Mouse (Mus musculus) ES-CJ7 (cell line): Measurements from ENCODE around the gene Trappc11.

Source experiments
- DNase-seq: peaks from one replicate; pipeline ENCODE4 v3.0.0; 2011; ENCODE audit warnings: low read depth, low spot score

Trappc11 gene

GRCm38 (mm10) chr8:47533344-47534125, at the start of gene Trappc11, which contains the start of gene Rwdd4a:
Gene Trappc11, minus strand, starts transcription at chr8:47533470.
Gene Rwdd4a, plus strand, starts transcription at chr8:47533664.
- DNase-seq, result peak; percentile 100

GRCm38 (mm10) chr8:47581454-47581853, 48.2 kb upstream of the Trappc11 start:
- peak; percentile 32 for DNase-seq

GRCm38 (mm10) chr8:47573482-47573881, 40.2 kb upstream of the Trappc11 start:
- no peak for DNase-seq

GRCm38 (mm10) chr8:47570161-47570560, 36.9 kb upstream of the Trappc11 start:
- no peak for DNase-seq

GRCm38 (mm10) chr8:47568098-47568497, 34.8 kb upstream of the Trappc11 start:
- DNase-seq, result no peak

- no peak for DNase-seq
These were observed 33.3 kb upstream of the Trappc11 start for GRCm38 (mm10) chr8:47566551-47566950.

- no peak for DNase-seq
These were observed 27.5 kb upstream of the Trappc11 start for GRCm38 (mm10) chr8:47560801-47561200.

- DNase-seq, result no peak
These were observed 25.0 kb upstream of the Trappc11 start for GRCm38 (mm10) chr8:47558274-47558673.

- DNase-seq, result no peak
These were observed 23.2 kb upstream of the Trappc11 start for GRCm38 (mm10) chr8:47556446-47556845.

- peak; percentile 61 for DNase-seq
These were observed 20.3 kb upstream of the Trappc11 start for GRCm38 (mm10) chr8:47553613-47554012.

GRCm38 (mm10) chr8:47547102-47547501, 13.8 kb upstream of the Trappc11 start:
- DNase-seq, result no peak

GRCm38 (mm10) chr8:47544094-47544493, 10.8 kb upstream of the Trappc11 start:
- peak; percentile 64 for DNase-seq

GRCm38 (mm10) chr8:47542746-47543145, 9.5 kb upstream of the Trappc11 start:
- no peak for DNase-seq

- DNase-seq, result no peak
These were observed 5.1 kb upstream of the Trappc11 start for GRCm38 (mm10) chr8:47538323-47538722.

GRCm38 (mm10) chr8:47528094-47528493, 5.2 kb downstream of the Trappc11 start:
- no peak for DNase-seq

- no peak for DNase-seq
These were observed 19.7 kb downstream of the Trappc11 start for GRCm38 (mm10) chr8:47513601-47514000.

GRCm38 (mm10) chr8:47510930-47511329, 22.3 kb downstream of the Trappc11 start:
- DNase-seq, result no peak

- no peak for DNase-seq
These were observed 27.8 kb downstream of the Trappc11 start for GRCm38 (mm10) chr8:47505431-47505830.

- DNase-seq, result no peak
These were observed 30.7 kb downstream of the Trappc11 start for GRCm38 (mm10) chr8:47502546-47502945.

GRCm38 (mm10) chr8:47501994-47502393, 31.3 kb downstream of the Trappc11 start:
- no peak for DNase-seq

- DNase-seq, result no peak
These were observed 37.8 kb downstream of the Trappc11 start for GRCm38 (mm10) chr8:47495428-47495827.

- DNase-seq, result no peak
These were observed 38.6 kb downstream of the Trappc11 start for GRCm38 (mm10) chr8:47494602-47495153.

- no peak for DNase-seq
These were observed 40.2 kb downstream of the Trappc11 start for GRCm38 (mm10) chr8:47493106-47493505.
